Mouse (Mus musculus): ENCODE results near the gene Mthfsd.

DNA sequence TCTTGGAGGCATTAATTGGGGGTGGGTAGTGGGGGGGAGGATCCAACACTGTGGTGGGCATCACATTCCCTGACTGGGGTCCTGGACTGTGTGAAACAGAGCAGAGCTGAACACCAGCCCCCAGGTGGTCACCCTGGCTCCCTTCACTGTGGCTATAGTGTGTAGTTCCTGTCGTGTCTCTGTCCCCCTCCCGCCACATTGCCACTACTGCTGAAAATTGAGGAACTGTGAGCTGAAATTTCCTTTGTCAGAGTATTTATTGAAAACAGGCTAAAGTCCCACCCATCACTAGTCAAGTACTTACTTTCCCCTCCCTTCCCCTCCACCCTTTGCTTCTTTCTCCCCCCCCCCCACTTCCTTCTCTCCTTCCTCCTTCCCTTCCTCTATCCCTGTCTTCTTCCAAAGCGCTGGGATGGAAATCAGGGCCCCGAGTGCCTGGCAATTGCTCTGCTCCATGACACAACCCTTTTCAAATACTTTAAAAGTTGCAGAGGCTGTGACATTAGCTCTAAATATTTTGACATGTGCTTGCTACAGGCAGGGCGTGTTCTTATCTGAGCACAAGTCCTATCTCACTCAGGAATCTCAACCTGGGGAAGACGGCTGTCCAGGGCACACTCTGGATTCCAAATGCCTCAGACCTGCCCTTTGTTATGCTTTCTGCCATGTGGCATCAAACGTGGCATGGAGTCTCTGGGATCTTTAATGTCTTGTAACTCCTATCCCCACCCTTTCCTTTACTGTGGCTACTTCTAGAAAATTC lies 3.1 kb upstream of the Mthfsd start:
- TF ChIP-seq POLR2A (IDR thresholded peaks at IDR 0.05; ENCODE audit: low read depth, low read length) (no peak), ZMIZ1 (IDR thresholded peaks at IDR 0.05; ENCODE audit: low read depth, low read length) (no peak), CTCF (conservative IDR thresholded peaks at IDR 0.05 in 1 of 2, IDR thresholded peaks at IDR 0.05 in 1 of 2; ENCODE audit: low read depth in 2 of 2, low read length in 2 of 2) (no peak), MAX (IDR thresholded peaks at IDR 0.05; ENCODE audit: low read length) (no peak), PAX5 (IDR thresholded peaks at IDR 0.05; ENCODE audit: low read length) (no peak)
